Mouse (Mus musculus) hindbrain, embryonic 12.5 days (tissue): ENCODE results near the gene Naa80. TPM values are rescaled to one million over a fixed set of nuclear protein-coding genes. Genes with fewer than 3 reads are reported as not detected.
A peak's percentile ranks its signal among the peaks of the same experiment; 100 is the strongest.

Experiments
- ATAC-seq: fragments of 200-750 bp; cut with Nextera tagmentation; 2 replicates; pipeline ENCODE4 v1.8.0; 2017; ENCODE audit warnings: moderate TSS enrichment; ENCODE audit not compliant: low FRiP score
- H3K27ac ChIP-seq: fragments of 300-500 bp; sonication (generic); 2 replicates; pipeline ENCODE4 v1.5.1; 2016; ENCODE audit warnings: mild to moderate bottlenecking
- H3K27me3 ChIP-seq: fragments of 300-500 bp; sonication (generic); 2 replicates; pipeline ENCODE4 v1.6.1; 2016; ENCODE audit warnings: mild to moderate bottlenecking
- H3K36me3 ChIP-seq: fragments of 300-500 bp; sonication (generic); 2 replicates; pipeline ENCODE4 v1.6.1; 2016; ENCODE audit warnings: mild to moderate bottlenecking
- H3K4me1 ChIP-seq: fragments of 300-500 bp; sonication (generic); 2 replicates; pipeline ENCODE4 v1.6.1; 2016
- H3K4me2 ChIP-seq: fragments of 300-500 bp; sonication (generic); replicated peaks from 2 replicates; pipeline ENCODE4 v1.6.1; 2016; ENCODE audit warnings: mild to moderate bottlenecking
- H3K4me3 ChIP-seq: fragments of 300-500 bp; sonication (generic); 2 replicates; pipeline ENCODE4 v1.5.1; 2016; ENCODE audit warnings: mild to moderate bottlenecking
- H3K9ac ChIP-seq: fragments of 300-500 bp; sonication (generic); 2 replicates; pipeline ENCODE4 v1.6.1; 2016; ENCODE audit warnings: mild to moderate bottlenecking, moderate library complexity
- H3K9me3 ChIP-seq: fragments of 300-500 bp; sonication (generic); replicated peaks from 2 replicates; pipeline ENCODE4 v1.6.1; 2016; ENCODE audit warnings: mild to moderate bottlenecking
- WGBS: fragments of 180-500 bp; shearing (Covaris S2); methylation state at CpG from one replicate; pipeline ENCODE4 v1.1.7; 2016; 5-methylcytosine and 5-hydroxymethylcytosine counted together
- polyA plus RNA-seq: library from polyadenylated mRNA; unstranded; fragments of >200 nt; fragmentation: Nextera tagmentation; extraction: Ambion mirVana; gene quantifications from 2 replicates; pipeline ENCODE4 v1.2.1, GENCODE M21; 2016

Gene Naa80
- polyA plus RNA-seq, 1 experiment from 2014 or later: 13.5 TPM

GRCm38 (mm10) chr9:107605041-107605661 is 26.5 kb downstream of the Naa80 start:
- Histone ChIP-seq H3K4me2 (peak overlapping the region; percentile 39), H3K9me3 (no peaks in the 10 kb centered on the region), H3K4me3 (peak overlapping the region; percentile 17; the same call in 1 of the 2 replicates), H3K4me1 (peaks cover 59% of the 10 kb centered on the region), H3K27me3 (peaks cover 3% of the 10 kb centered on the region; the same call in 1 of the 2 replicates), H3K9ac (peak overlapping the region; percentile 38; the same call in 1 of the 2 replicates), H3K27ac (no peak overlapping the region), H3K36me3 (no peaks in the 10 kb centered on the region)
- WGBS: 38% methylated on average over 22 of the region's 23 CpGs
- ATAC-seq: no peak

- Histone ChIP-seq H3K27ac (peak overlapping the region; percentile 1; the same call in 1 of the 2 replicates), H3K4me3 (no peak overlapping the region), H3K9me3 (no peaks in the 10 kb centered on the region), H3K36me3 (no peaks in the 10 kb centered on the region), H3K27me3 (peaks cover 3% of the 10 kb centered on the region; the same call in 1 of the 2 replicates), H3K4me1 (peaks cover 67% of the 10 kb centered on the region), H3K4me2 (peak overlapping the region; percentile 32), H3K9ac (peak overlapping the region; percentile 1; the same call in 1 of the 2 replicates)
- 8% methylated on average over 9 of the region's 9 CpGs for WGBS
- no peak for ATAC-seq
Measured at GRCm38 (mm10) chr9:107606591-107606990, 27.9 kb downstream of the Naa80 start.

GRCm38 (mm10) chr9:107607036-107607435 is 28.3 kb downstream of the Naa80 start:
- 50% methylated on average over 2 of the region's 2 CpGs for WGBS

GRCm38 (mm10) chr9:107607653-107608245 is 29.1 kb downstream of the Naa80 start:
- peaks cover 3% of the 10 kb centered on the region; the same call in 1 of the 2 replicates for H3K27me3 ChIP-seq
- H3K4me1 ChIP-seq: peaks cover 69% of the 10 kb centered on the region
- 55% methylated on average over 9 of the region's 9 CpGs for WGBS
- H3K9me3 ChIP-seq: no peaks in the 10 kb centered on the region
- H3K4me2 ChIP-seq: no peak overlapping the region
- ATAC-seq: no peak
- H3K27ac ChIP-seq: 0 out of 2 replicates have a peak overlapping the region, but pooled peaks have one; percentile 31
- H3K9ac ChIP-seq: no peak overlapping the region
- H3K4me3 ChIP-seq: no peak overlapping the region
- H3K36me3 ChIP-seq: no peaks in the 10 kb centered on the region

More at GRCm38 (mm10) chr9:107607036-107607435, 28.3 kb downstream of the Naa80 start:
- Histone ChIP-seq H3K36me3 (no peaks in the 10 kb centered on the region), H3K9ac (peak overlapping the region; percentile 1; the same call in 1 of the 2 replicates), H3K27ac (peak overlapping the region; percentile 1), H3K4me1 (peaks cover 71% of the 10 kb centered on the region), H3K4me3 (no peak overlapping the region), H3K4me2 (peak overlapping the region; percentile 32), H3K9me3 (no peaks in the 10 kb centered on the region), H3K27me3 (peaks cover 3% of the 10 kb centered on the region; the same call in 1 of the 2 replicates)
- no peak for ATAC-seq

- Histone ChIP-seq H3K4me1 (peaks cover 72% of the 10 kb centered on the region), H3K4me2 (no peak within 1 kb of the TSS), H3K4me3 (no peak within 1 kb of the TSS), H3K9me3 (no peaks in the 10 kb centered on the region), H3K27me3 (peaks cover 3% of the 10 kb centered on the region; the same call in 1 of the 2 replicates), H3K9ac (no peak within 1 kb of the TSS), H3K27ac (0 out of 2 replicates have a peak within 1 kb of the TSS, but pooled peaks have one; percentile 46), H3K36me3 (0 out of 2 replicates have a peak, but pooled peaks cover under 1% of the 10 kb centered on the region)
- ATAC-seq: no peak
- WGBS: 45% methylated on average over 11 of the region's 12 CpGs
Measured at GRCm38 (mm10) chr9:107608741-107609432, 30.2 kb downstream of the Naa80 start, which contains the start of gene Sema3b. Gene Sema3b (minus strand): TSS chr9:107609229.

- no peak overlapping the region for H3K4me2 ChIP-seq
- peaks cover 3% of the 10 kb centered on the region; the same call in 1 of the 2 replicates for H3K27me3 ChIP-seq
- ATAC-seq: no peak
- no peak overlapping the region for H3K9ac ChIP-seq
- no peaks in the 10 kb centered on the region for H3K9me3 ChIP-seq
- peaks cover 66% of the 10 kb centered on the region for H3K4me1 ChIP-seq
- 0 out of 2 replicates have a peak overlapping the region, but pooled peaks have one; percentile 46 for H3K27ac ChIP-seq
- H3K4me3 ChIP-seq: no peak overlapping the region
- peaks cover 4% of the 10 kb centered on the region; the same call in 1 of the 2 replicates for H3K36me3 ChIP-seq
- WGBS: 68% methylated on average over 4 of the region's 4 CpGs
Measured at GRCm38 (mm10) chr9:107609433-107609830, 30.7 kb downstream of the Naa80 start.

- Histone ChIP-seq H3K4me1 (peaks cover 64% of the 10 kb centered on the region), H3K27me3 (peaks cover 3% of the 10 kb centered on the region; the same call in 1 of the 2 replicates), H3K4me3 (no peak overlapping the region), H3K27ac (peak overlapping the region; percentile 97), H3K9me3 (no peaks in the 10 kb centered on the region), H3K36me3 (peaks cover 26% of the 10 kb centered on the region), H3K9ac (peak overlapping the region; percentile 64), H3K4me2 (peak overlapping the region; percentile 55)
- ATAC-seq: no peak
- WGBS: 71% methylated on average over 6 of the region's 6 CpGs
Measured at GRCm38 (mm10) chr9:107611456-107612190, 32.9 kb downstream of the Naa80 start.

- Histone ChIP-seq H3K27ac (peak overlapping the region; percentile 97), H3K9me3 (no peaks in the 10 kb centered on the region), H3K4me2 (peak overlapping the region; percentile 55), H3K4me3 (peak overlapping the region; percentile 31), H3K36me3 (peaks cover 31% of the 10 kb centered on the region), H3K4me1 (peaks cover 56% of the 10 kb centered on the region), H3K27me3 (peaks cover 3% of the 10 kb centered on the region; the same call in 1 of the 2 replicates), H3K9ac (peak overlapping the region; percentile 64)
- peak; percentile 94 for ATAC-seq
- 3% methylated on average over 34 of the region's 48 CpGs for WGBS
Measured at GRCm38 (mm10) chr9:107612191-107612944, 33.7 kb downstream of the Naa80 start.

GRCm38 (mm10) chr9:107612945-107613569 is 34.4 kb downstream of the Naa80 start:
- 11% methylated on average over 12 of the region's 12 CpGs for WGBS
- peak overlapping the region; percentile 97 for H3K27ac ChIP-seq
- peaks cover 36% of the 10 kb centered on the region for H3K36me3 ChIP-seq
- peak; percentile 46 for ATAC-seq
- no peak overlapping the region for H3K9ac ChIP-seq
- H3K4me1 ChIP-seq: peaks cover 50% of the 10 kb centered on the region
- H3K27me3 ChIP-seq: peaks cover under 1% of the 10 kb centered on the region; the same call in 1 of the 2 replicates
- peak overlapping the region; percentile 55 for H3K4me2 ChIP-seq
- no peaks in the 10 kb centered on the region for H3K9me3 ChIP-seq
- H3K4me3 ChIP-seq: peak overlapping the region; percentile 31; the same call in 1 of the 2 replicates

- peak overlapping the region; percentile 32; the same call in 1 of the 2 replicates for H3K9ac ChIP-seq
- ATAC-seq: no peak
- H3K4me1 ChIP-seq: peaks cover 45% of the 10 kb centered on the region
- no peaks in the 10 kb centered on the region for H3K9me3 ChIP-seq
- WGBS: 45% methylated on average over 4 of the region's 4 CpGs
- peak overlapping the region; percentile 97 for H3K27ac ChIP-seq
- H3K27me3 ChIP-seq: no peaks in the 10 kb centered on the region
- peaks cover 56% of the 10 kb centered on the region for H3K36me3 ChIP-seq
- no peak overlapping the region for H3K4me2 ChIP-seq
- H3K4me3 ChIP-seq: no peak overlapping the region
Measured at GRCm38 (mm10) chr9:107615035-107615434, 36.3 kb downstream of the Naa80 start.
